Mouse (Mus musculus) hindbrain, postnatal 0 days (tissue): ENCODE measurements at regions not wholly inside any gene's neighbourhood (a gene's known extent, or its start where the extent isn't known, plus 50 kb on each side); places are given as distances from the start of the nearest gene placed in this dataset.

Source experiments
- ATAC-seq: fragments of 200-750 bp; cut with Nextera tagmentation; 2 replicates; pipeline ENCODE4 v1.8.0; 2017; ENCODE audit warnings: mild to moderate bottlenecking, moderate TSS enrichment, moderate library complexity
- DNase-seq: peaks from one replicate; pipeline ENCODE4 v3.0.0-alpha.2; 2015; ENCODE audit warnings: low spot score
- H3K27ac ChIP-seq: fragments of 300-500 bp; sonication (generic); 2 replicates; pipeline ENCODE4 v1.5.1; 2014; ENCODE audit warnings: mild to moderate bottlenecking
- H3K27me3 ChIP-seq: fragments of 300-500 bp; sonication (generic); 2 replicates; pipeline ENCODE4 v1.6.1; 2014; ENCODE audit warnings: low read length, mixed read lengths; ENCODE audit not compliant: insufficient read depth
- H3K36me3 ChIP-seq: fragments of 300-500 bp; sonication (generic); 2 replicates; pipeline ENCODE4 v1.6.1; 2014; ENCODE audit warnings: low read length, mixed read lengths; ENCODE audit not compliant: insufficient read depth
- H3K4me1 ChIP-seq: fragments of 300-500 bp; sonication (generic); 2 replicates; pipeline ENCODE4 v1.6.1; 2014; ENCODE audit warnings: antibody characterized with exemption, low read length, mixed read lengths; ENCODE audit not compliant: insufficient read depth
- H3K4me2 ChIP-seq: fragments of 300-500 bp; sonication (generic); 2 replicates; pipeline ENCODE4 v1.6.1; 2014; ENCODE audit warnings: low read depth, mild to moderate bottlenecking, low read length, moderate library complexity, mixed read lengths
- H3K4me3 ChIP-seq: fragments of 300-500 bp; sonication (generic); 2 replicates; pipeline ENCODE4 v1.5.1; 2014; ENCODE audit warnings: low read length
- H3K9ac ChIP-seq: fragments of 300-500 bp; sonication (generic); replicated peaks from 2 replicates; pipeline ENCODE4 v1.6.1; 2014; ENCODE audit warnings: mild to moderate bottlenecking, low read length, moderate library complexity, mixed read lengths
- H3K9me3 ChIP-seq: fragments of 300-500 bp; sonication (generic); 2 replicates; pipeline ENCODE4 v1.6.1; 2016; ENCODE audit warnings: low read length, mixed read lengths
- CTCF ChIP-seq: IDR thresholded peaks from 2 replicates; pipeline ENCODE4 v1.5.1; 2016; ENCODE audit warnings: antibody characterized with exemption, control low read depth, low read depth
- WGBS: fragments of 180-500 bp; shearing (Covaris S2); extraction: QIAGEN DNeasy Blood & Tissue Kit; methylation state at CpG from one replicate; pipeline ENCODE4 v1.1.7; 2014; 5-methylcytosine and 5-hydroxymethylcytosine counted together

DNA sequence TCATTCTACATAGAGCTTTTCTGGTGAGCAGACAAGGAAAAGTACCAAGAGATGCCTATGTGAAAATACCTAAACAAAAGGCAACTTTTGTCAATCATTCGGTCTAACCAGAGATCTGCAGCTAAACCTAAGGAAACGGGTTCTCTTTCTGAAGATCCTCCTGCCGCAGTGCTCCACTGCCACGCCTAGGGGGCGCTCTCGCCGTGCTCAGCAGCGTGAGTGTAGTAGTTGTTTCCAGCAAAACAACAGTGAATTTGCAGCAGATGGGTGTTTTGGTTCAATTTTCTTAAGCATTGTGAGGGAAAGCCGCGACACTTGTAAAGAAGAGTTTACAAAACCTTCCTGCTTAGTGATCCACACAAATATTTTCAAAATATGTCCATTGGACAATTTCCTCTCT, 331.4 kb upstream of the Onecut1 start:
- 8% methylated on average over 10 of the region's 10 CpGs for WGBS
- Histone ChIP-seq H3K27ac (no peak overlapping the region), H3K4me3 (no peak overlapping the region), H3K9me3 (no peaks in the 10 kb centered on the region), H3K4me1 (0 out of 2 replicates have a peak, but pooled peaks cover 5% of the 10 kb centered on the region), H3K36me3 (no peaks in the 10 kb centered on the region), H3K4me2 (peak overlapping the region; percentile 34), H3K27me3 (no peaks in the 10 kb centered on the region), H3K9ac (no peak overlapping the region)
- DNase-seq, result peak; percentile 89
- 0 out of 2 replicates have a peak, but pooled peaks have one; percentile 55 for ATAC-seq
- TF ChIP-seq CTCF, result peak; percentile 97

DNA sequence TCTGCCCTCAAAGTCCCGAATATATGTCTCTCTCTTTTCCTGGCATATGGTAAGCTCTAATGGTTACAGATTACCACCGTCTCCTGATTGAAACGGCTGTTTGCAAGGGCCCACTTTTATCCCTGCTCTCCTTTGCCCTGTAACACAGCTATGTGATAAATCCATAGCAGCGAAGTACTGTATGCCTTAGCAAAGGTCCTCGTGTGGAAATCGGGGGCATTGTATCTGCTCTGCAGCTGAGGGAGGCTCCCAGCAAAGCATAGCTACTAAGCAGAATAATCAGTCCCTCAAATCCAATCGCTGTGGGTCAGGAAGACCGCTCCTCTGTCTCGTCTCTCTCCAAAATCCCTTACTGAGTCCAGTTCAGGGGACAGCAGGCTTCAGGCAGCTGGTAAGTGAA, 331.0 kb upstream of the Onecut1 start:
- peak; percentile 23 for DNase-seq
- TF ChIP-seq CTCF, result no peak
- H3K9me3 ChIP-seq, result no peaks in the 10 kb centered on the region
- 33% methylated on average over 9 of the region's 9 CpGs for WGBS
- no peak overlapping the region for H3K9ac ChIP-seq
- H3K4me1 ChIP-seq, result 0 out of 2 replicates have a peak, but pooled peaks cover 5% of the 10 kb centered on the region
- ATAC-seq, result no peak
- no peaks in the 10 kb centered on the region for H3K36me3 ChIP-seq
- H3K27ac ChIP-seq, result no peak overlapping the region
- H3K27me3 ChIP-seq, result no peaks in the 10 kb centered on the region
- peak overlapping the region; percentile 34 for H3K4me2 ChIP-seq
- no peak overlapping the region for H3K4me3 ChIP-seq

GRCm38 (mm10) chr9:74531986-74532385, 329.7 kb upstream of the Onecut1 start:
- 24% methylated on average over 3 of the region's 3 CpGs for WGBS
- H3K36me3 ChIP-seq, result no peaks in the 10 kb centered on the region
- TF ChIP-seq CTCF, result no peak
- no peaks in the 10 kb centered on the region for H3K27me3 ChIP-seq
- H3K27ac ChIP-seq, result no peak overlapping the region
- H3K4me3 ChIP-seq, result no peak overlapping the region
- no peaks in the 10 kb centered on the region for H3K9me3 ChIP-seq
- no peak overlapping the region for H3K9ac ChIP-seq
- 0 out of 2 replicates have a peak, but pooled peaks cover 5% of the 10 kb centered on the region for H3K4me1 ChIP-seq
- DNase-seq (peak; percentile 25), ATAC-seq (no peak)
- no peak overlapping the region for H3K4me2 ChIP-seq

- ATAC-seq (no peak), DNase-seq (no peak)
- Histone ChIP-seq H3K9me3 (no peaks in the 10 kb centered on the region), H3K4me1 (0 out of 2 replicates have a peak, but pooled peaks cover 5% of the 10 kb centered on the region), H3K27ac (no peak overlapping the region), H3K4me3 (no peak overlapping the region), H3K36me3 (no peaks in the 10 kb centered on the region), H3K4me2 (no peak overlapping the region), H3K27me3 (no peaks in the 10 kb centered on the region), H3K9ac (no peak overlapping the region)
- 80% methylated on average over 5 of the region's 5 CpGs for WGBS
- no peak for TF ChIP-seq CTCF
These were observed 326.7 kb upstream of the Onecut1 start for GRCm38 (mm10) chr9:74534976-74535375.

GRCm38 (mm10) chr9:74556116-74556515, 305.6 kb upstream of the Onecut1 start:
- H3K4me1 ChIP-seq, result no peaks in the 10 kb centered on the region
- no peaks in the 10 kb centered on the region for H3K9me3 ChIP-seq
- H3K27ac ChIP-seq, result no peak overlapping the region
- TF ChIP-seq CTCF, result no peak
- H3K4me3 ChIP-seq, result no peak overlapping the region
- H3K27me3 ChIP-seq, result no peaks in the 10 kb centered on the region
- DNase-seq (peak; percentile 35), ATAC-seq (no peak)
- 65% methylated on average over 5 of the region's 5 CpGs for WGBS
- no peak overlapping the region for H3K9ac ChIP-seq
- no peaks in the 10 kb centered on the region for H3K36me3 ChIP-seq
- no peak overlapping the region for H3K4me2 ChIP-seq

GRCm38 (mm10) chr9:74592757-74593156, 269.0 kb upstream of the Onecut1 start:
- TF ChIP-seq CTCF, result no peak
- no peak overlapping the region for H3K4me3 ChIP-seq
- ATAC-seq, result no peak
- no peak for DNase-seq
- H3K4me1 ChIP-seq, result no peaks in the 10 kb centered on the region
- 73% methylated on average over 4 of the region's 4 CpGs for WGBS
- H3K9ac ChIP-seq, result no peak overlapping the region
- H3K27me3 ChIP-seq, result no peaks in the 10 kb centered on the region
- H3K4me2 ChIP-seq, result no peak overlapping the region
- H3K36me3 ChIP-seq, result no peaks in the 10 kb centered on the region
- no peak overlapping the region for H3K27ac ChIP-seq
- no peaks in the 10 kb centered on the region for H3K9me3 ChIP-seq

- H3K36me3 ChIP-seq, result no peaks in the 10 kb centered on the region
- no peak overlapping the region for H3K4me3 ChIP-seq
- WGBS, result 88% methylated on average over 4 of the region's 4 CpGs
- ATAC-seq (no peak), DNase-seq (no peak)
- H3K9me3 ChIP-seq, result no peaks in the 10 kb centered on the region
- H3K4me2 ChIP-seq, result no peak overlapping the region
- no peak overlapping the region for H3K27ac ChIP-seq
- H3K9ac ChIP-seq, result no peak overlapping the region
- no peaks in the 10 kb centered on the region for H3K27me3 ChIP-seq
- no peaks in the 10 kb centered on the region for H3K4me1 ChIP-seq
- TF ChIP-seq CTCF, result no peak
These were observed 267.8 kb upstream of the Onecut1 start for GRCm38 (mm10) chr9:74593970-74594369.
